Mouse (Mus musculus): ENCODE data around the gene Atp13a4. TPM values are rescaled to one million over a fixed set of nuclear protein-coding genes. Genes with fewer than 3 reads are reported as not detected.

The Atp13a4 gene
- polyA plus RNA-seq, 1 experiment, result not detected

GRCm38 (mm10) chr16:29407319-29407718 is 137.3 kb downstream of the Atp13a4 start:
- H3K4me3 ChIP-seq (replicated peaks; ENCODE audit: control insufficient read depth, low read depth, low read length), result no peak overlapping the region
- no peaks in the 10 kb centered on the region for H3K4me1 ChIP-seq (ENCODE audit: control insufficient read depth, insufficient read depth, low read length)
- WGBS, result 88% methylated on average over 10 of the region's 10 CpGs
- H3K27ac ChIP-seq (ENCODE audit: control insufficient read depth, insufficient read depth, low read depth, low read length, poor library complexity), result no peak overlapping the region
- no peak for TF ChIP-seq CTCF (IDR thresholded peaks at IDR 0.05; ENCODE audit: control insufficient read depth, insufficient read depth, low read length)
- TF ChIP-seq POLR2A (IDR thresholded peaks at IDR 0.05; ENCODE audit: borderline replicate concordance, control insufficient read depth, low read depth, low read length), result no peak

- TF ChIP-seq CTCF (IDR thresholded peaks at IDR 0.05; ENCODE audit: control insufficient read depth, insufficient read depth, low read length) (no peak), POLR2A (IDR thresholded peaks at IDR 0.05; ENCODE audit: borderline replicate concordance, control insufficient read depth, low read depth, low read length) (no peak)
- no peaks in the 10 kb centered on the region for H3K4me1 ChIP-seq (ENCODE audit: control insufficient read depth, insufficient read depth, low read length)
- 76% methylated on average over 2 of the region's 2 CpGs for WGBS
- no peak overlapping the region for H3K4me3 ChIP-seq (replicated peaks; ENCODE audit: control insufficient read depth, low read depth, low read length)
- H3K27ac ChIP-seq (ENCODE audit: control insufficient read depth, insufficient read depth, low read depth, low read length, poor library complexity), result no peak overlapping the region
These were observed 145.6 kb downstream of the Atp13a4 start for GRCm38 (mm10) chr16:29399079-29399478.

- no peaks in the 10 kb centered on the region for H3K4me1 ChIP-seq (ENCODE audit: control insufficient read depth, insufficient read depth, low read length)
- 84% methylated on average over 4 of the region's 4 CpGs for WGBS
- no peak for TF ChIP-seq POLR2A (IDR thresholded peaks at IDR 0.05; ENCODE audit: borderline replicate concordance, control insufficient read depth, low read depth, low read length)
- TF ChIP-seq CTCF (IDR thresholded peaks at IDR 0.05; ENCODE audit: control insufficient read depth, insufficient read depth, low read length), result no peak
- no peak overlapping the region for H3K27ac ChIP-seq (ENCODE audit: control insufficient read depth, insufficient read depth, low read depth, low read length, poor library complexity)
- H3K4me3 ChIP-seq (replicated peaks; ENCODE audit: control insufficient read depth, low read depth, low read length), result no peak overlapping the region
These were observed 159.9 kb downstream of the Atp13a4 start for GRCm38 (mm10) chr16:29384781-29385180.

- no peak within 1 kb of the TSS for H3K4me3 ChIP-seq (replicated peaks; ENCODE audit: control insufficient read depth, low read depth, low read length)
- TF ChIP-seq CTCF (IDR thresholded peaks at IDR 0.05; ENCODE audit: control insufficient read depth, insufficient read depth, low read length), result no peak
- no peak for TF ChIP-seq POLR2A (IDR thresholded peaks at IDR 0.05; ENCODE audit: borderline replicate concordance, control insufficient read depth, low read depth, low read length)
- H3K27ac ChIP-seq (ENCODE audit: control insufficient read depth, insufficient read depth, low read depth, low read length, poor library complexity), result no peak within 1 kb of the TSS
- H3K4me1 ChIP-seq (ENCODE audit: control insufficient read depth, insufficient read depth, low read length), result no peaks in the 10 kb centered on the region
- 64% methylated on average over 4 of the region's 4 CpGs for WGBS
These were observed 166.2 kb downstream of the Atp13a4 start, which contains the start of gene Atp13a5 for GRCm38 (mm10) chr16:29378458-29378857. TSS of gene Atp13a5 (minus strand) at chr16:29378732.

- Histone ChIP-seq H3K4me1 (ENCODE audit: control insufficient read depth, insufficient read depth, low read length) (no peaks in the 10 kb centered on the region), H3K27ac (ENCODE audit: control insufficient read depth, insufficient read depth, low read depth, low read length, poor library complexity) (no peak overlapping the region), H3K4me3 (replicated peaks; ENCODE audit: control insufficient read depth, low read depth, low read length) (no peak overlapping the region)
- WGBS, result 81% methylated on average over 8 of the region's 8 CpGs
- TF ChIP-seq CTCF (IDR thresholded peaks at IDR 0.05; ENCODE audit: control insufficient read depth, insufficient read depth, low read length) (no peak), POLR2A (IDR thresholded peaks at IDR 0.05; ENCODE audit: borderline replicate concordance, control insufficient read depth, low read depth, low read length) (no peak)
These were observed 170.0 kb downstream of the Atp13a4 start for GRCm38 (mm10) chr16:29374636-29375035.

Other genes starting within 250 kb of the Atp13a4 start
- 0.38 TPM in 1 of 2 replicates, not detected in the other for gene Atp13a5, start 166.1 kb downstream of the Atp13a4 start, polyA plus RNA-seq (2011; ENCODE audit: insufficient read depth, insufficient read length, low replicate concordance, missing spikeins)
- 10.8 and 13.1 TPM in 2 replicates for gene Opa1, start 34.5 kb upstream of the Atp13a4 start, polyA plus RNA-seq (2011; ENCODE audit: insufficient read depth, insufficient read length, low replicate concordance, missing spikeins)